Mouse (Mus musculus): ENCODE data around the gene 1700067K01Rik. TPM values are rescaled to one million over a fixed set of nuclear protein-coding genes. Genes with fewer than 3 reads are reported as not detected.

The 1700067K01Rik gene
- polyA plus RNA-seq, 1 experiment from 2014 or later = 0.52 TPM

GRCm38 (mm10) chr8:84053229-84053628 lies 51.9 kb downstream of the 1700067K01Rik start:
- 96% methylated on average over 5 of the region's 5 CpGs for WGBS
- no peak overlapping the region for H3K27ac ChIP-seq
- no peak for DNase-seq (ENCODE audit: low spot score)
- H3K9me3 ChIP-seq = no peaks in the 10 kb centered on the region
- no peaks in the 10 kb centered on the region for H3K36me3 ChIP-seq
- H3K4me3 ChIP-seq = no peak overlapping the region
- H3K27me3 ChIP-seq (ENCODE audit: insufficient read depth, poor library complexity, severe bottlenecking) = 0 out of 2 replicates have a peak, but pooled peaks cover under 1% of the 10 kb centered on the region
- peaks cover 11% of the 10 kb centered on the region for H3K4me1 ChIP-seq (replicated peaks)

MicroRNA genes within 50 kb of the gene (microRNA counts, 519-probe panel; counts per million panel counts)
- 1,255 counts per million, percentile 77 among the panel's probes with 10 or more counts for microRNA mmu-miR-1199

Other genes starting within 250 kb of the 1700067K01Rik start
- 10.9 and 15.4 TPM in 2 replicates for gene Adgrl1, start 101.4 kb upstream of the 1700067K01Rik start, polyA plus RNA-seq (2016; fragmentation: Nextera tagmentation; extraction: Ambion mirVana)
- 1.1 and 1.5 TPM in 2 replicates for gene Gm10644, start 46.3 kb upstream of the 1700067K01Rik start, polyA plus RNA-seq (2016; fragmentation: Nextera tagmentation; extraction: Ambion mirVana)
- 99.1 and 112 TPM in 2 replicates for gene Asf1b, start 46.0 kb upstream of the 1700067K01Rik start, polyA plus RNA-seq (2016; fragmentation: Nextera tagmentation; extraction: Ambion mirVana)
- gene Prkaca, start 28.5 kb upstream of the 1700067K01Rik start, polyA plus RNA-seq (2016; fragmentation: Nextera tagmentation; extraction: Ambion mirVana) = 170 and 194 TPM in 2 replicates
- 7.6 and 9.5 TPM in 2 replicates for gene Samd1, start 3.8 kb upstream of the 1700067K01Rik start, polyA plus RNA-seq (2016; fragmentation: Nextera tagmentation; extraction: Ambion mirVana)
- gene 2210011C24Rik, start 10.7 kb downstream of the 1700067K01Rik start, polyA plus RNA-seq (2016; fragmentation: Nextera tagmentation; extraction: Ambion mirVana) = 0.86 TPM in 1 of 2 replicates, not detected in the other
- 9.2 and 10.0 TPM in 2 replicates for gene Palm3, start 20.0 kb downstream of the 1700067K01Rik start, polyA plus RNA-seq (2016; fragmentation: Nextera tagmentation; extraction: Ambion mirVana)
- gene Il27ra, start 41.1 kb downstream of the 1700067K01Rik start, polyA plus RNA-seq (2016; fragmentation: Nextera tagmentation; extraction: Ambion mirVana) = 0.24 and 0.30 TPM in 2 replicates
- gene Rln3, start 43.5 kb downstream of the 1700067K01Rik start, polyA plus RNA-seq (2016; fragmentation: Nextera tagmentation; extraction: Ambion mirVana) = 0.69 TPM in 1 of 2 replicates, not detected in the other
- 1.5 and 1.8 TPM in 2 replicates for gene Gm10643, start 63.6 kb downstream of the 1700067K01Rik start, polyA plus RNA-seq (2016; fragmentation: Nextera tagmentation; extraction: Ambion mirVana)
- gene Rfx1, start 65.3 kb downstream of the 1700067K01Rik start, polyA plus RNA-seq (2016; fragmentation: Nextera tagmentation; extraction: Ambion mirVana) = 8.5 and 9.2 TPM in 2 replicates
- 16.7 and 19.2 TPM in 2 replicates for gene Dcaf15, start 103.3 kb downstream of the 1700067K01Rik start, polyA plus RNA-seq (2016; fragmentation: Nextera tagmentation; extraction: Ambion mirVana)
- gene Podnl1, start 124.5 kb downstream of the 1700067K01Rik start, polyA plus RNA-seq (2016; fragmentation: Nextera tagmentation; extraction: Ambion mirVana) = 0.13 TPM in 1 of 2 replicates, not detected in the other
- 18.2 and 19.0 TPM in 2 replicates for gene Cc2d1a, start 146.4 kb downstream of the 1700067K01Rik start, polyA plus RNA-seq (2016; fragmentation: Nextera tagmentation; extraction: Ambion mirVana)
- 2.1 TPM in 2 replicates for gene 4930432K21Rik, start 146.5 kb downstream of the 1700067K01Rik start, polyA plus RNA-seq (2016; fragmentation: Nextera tagmentation; extraction: Ambion mirVana)
- gene Nanos3, start 183.7 kb downstream of the 1700067K01Rik start, polyA plus RNA-seq (2016; fragmentation: Nextera tagmentation; extraction: Ambion mirVana) = 2.5 and 6.8 TPM in 2 replicates
- 36.9 and 53.5 TPM in 2 replicates for gene Zswim4, start 235.6 kb downstream of the 1700067K01Rik start, polyA plus RNA-seq (2016; fragmentation: Nextera tagmentation; extraction: Ambion mirVana)
- gene D8Ertd738e, start 248.2 kb downstream of the 1700067K01Rik start, polyA plus RNA-seq (2016; fragmentation: Nextera tagmentation; extraction: Ambion mirVana) = 386 TPM in 2 replicates